Mouse (Mus musculus) left cerebral cortex, adult 18-20 months (tissue): Measurements from ENCODE around the gene 4930562C15Rik. TPM values are rescaled to one million over a fixed set of nuclear protein-coding genes. Genes with fewer than 3 reads are reported as not detected.

ENCODE experiments used
- DNase-seq, 2 experiments: peaks; one replicate each; pipeline ENCODE4 v3.0.0; 2021 to 2022; ENCODE audit warnings: low spot score in 2 of 2, mixed read lengths in 1 of 2
- total RNA-seq, 2 experiments: library from RNA; stranded (reverse); gene quantifications; 2 replicates each; pipeline ENCODE4 v1.2.3; 2021

Gene 4930562C15Rik
- total RNA-seq, 2 experiments from 2014 or later = not detected

- no peak for DNase-seq
Observed at GRCm38 (mm10) chr16:4855046-4855650, 19.9 kb downstream of the 4930562C15Rik start.

GRCm38 (mm10) chr16:4861392-4861791, 26.2 kb downstream of the 4930562C15Rik start:
- DNase-seq = no peak

DNA sequence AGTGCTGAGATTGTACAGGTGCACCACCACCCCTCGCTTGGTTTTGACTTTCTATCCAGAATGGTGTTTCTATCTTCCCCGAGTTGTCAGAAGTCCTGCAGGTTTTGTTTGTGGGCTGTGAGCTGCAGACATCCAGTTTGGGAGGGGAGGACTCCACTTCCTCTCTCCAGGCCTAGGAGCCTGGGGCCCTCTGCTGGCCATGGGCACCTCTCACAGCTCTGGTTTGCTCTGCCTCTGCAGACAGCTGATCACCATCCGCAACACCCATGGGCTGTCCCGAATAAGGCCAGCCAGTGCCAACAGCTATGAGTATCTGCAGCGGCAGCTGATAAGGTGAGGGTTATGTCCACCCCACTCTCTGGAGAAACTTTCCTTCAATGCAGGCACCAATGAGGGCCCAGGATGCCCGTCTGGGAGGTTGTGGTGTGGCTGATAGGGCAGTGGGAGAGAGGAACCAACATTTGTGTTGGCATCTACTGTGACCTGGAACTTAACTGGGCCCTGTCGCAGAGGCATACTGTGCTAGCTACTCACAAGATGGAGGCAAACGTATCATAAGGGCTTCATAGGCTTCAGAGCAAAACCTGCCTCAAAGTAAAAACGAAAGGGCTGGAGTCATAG, 27.8 kb downstream of the 4930562C15Rik start:
- DNase-seq = peak; percentile 64 to 76

- no peak for DNase-seq
Observed at GRCm38 (mm10) chr16:4863742-4864141, 28.5 kb downstream of the 4930562C15Rik start.

- DNase-seq = no peak
Observed at GRCm38 (mm10) chr16:4866101-4866695, 31.0 kb downstream of the 4930562C15Rik start.

DNA sequence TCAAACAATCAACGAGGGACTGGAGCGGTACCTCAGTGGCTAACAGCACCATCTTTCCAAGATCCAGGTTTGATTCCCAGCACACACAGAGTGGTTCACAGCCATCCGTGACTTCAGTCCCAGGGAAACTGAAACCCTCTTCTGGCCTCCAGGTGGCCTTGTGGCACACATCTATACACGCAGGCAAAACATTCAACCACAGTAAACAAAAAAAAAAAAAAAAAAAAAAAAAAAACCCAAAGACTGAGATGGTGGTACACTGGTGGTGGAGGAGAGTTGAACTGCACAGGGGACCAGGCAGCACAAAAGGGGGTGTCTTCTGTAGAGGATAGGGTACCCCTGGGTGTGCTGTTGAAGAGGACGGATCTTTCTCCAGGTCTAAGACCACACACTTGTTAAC, 35.3 kb downstream of the 4930562C15Rik start:
- DNase-seq = no peak

GRCm38 (mm10) chr16:4871926-4872325, 36.7 kb downstream of the 4930562C15Rik start:
- no peak for DNase-seq

DNA sequence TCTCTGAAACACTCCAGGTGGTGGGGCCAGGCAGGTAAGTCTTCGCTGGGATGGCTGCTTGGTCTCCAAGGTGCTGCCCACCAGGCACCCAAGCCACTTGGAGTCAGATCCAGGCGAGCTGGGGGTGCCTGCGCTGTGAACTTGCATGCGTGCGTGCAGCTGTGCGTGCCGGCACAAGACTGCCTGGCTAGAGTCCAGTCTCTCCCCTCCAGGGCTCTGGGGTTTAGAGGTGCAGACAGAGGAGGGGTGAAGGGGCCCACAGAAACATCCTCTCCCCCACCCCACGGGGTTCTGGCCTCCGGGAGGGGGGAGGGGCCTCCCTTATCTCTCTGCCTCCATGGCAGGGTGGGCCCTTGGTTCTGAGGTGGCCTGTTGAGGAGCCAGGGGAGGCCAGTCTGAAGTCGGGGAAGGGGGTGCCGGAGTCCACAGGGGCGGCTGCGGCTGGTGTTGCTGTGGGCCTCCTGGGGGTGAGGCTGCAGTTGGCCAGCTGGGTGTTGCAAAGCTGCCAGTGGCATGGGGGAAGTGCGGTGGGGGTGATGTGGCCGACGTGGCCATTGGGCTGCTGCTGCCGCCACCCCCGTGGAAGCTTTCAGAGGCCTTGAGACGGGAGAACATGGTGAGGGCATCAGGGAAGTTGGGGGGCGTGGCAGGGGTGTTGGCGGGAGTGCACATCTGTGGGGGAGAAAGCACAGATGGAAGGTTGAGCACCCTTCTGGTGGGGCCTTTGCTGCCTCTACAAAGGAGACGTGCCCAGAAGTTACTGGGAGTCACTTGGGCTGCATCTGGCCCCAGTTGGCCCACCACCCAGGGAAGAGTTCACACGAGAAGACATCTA, 40.2 kb downstream of the 4930562C15Rik start:
- no peak for DNase-seq

DNA sequence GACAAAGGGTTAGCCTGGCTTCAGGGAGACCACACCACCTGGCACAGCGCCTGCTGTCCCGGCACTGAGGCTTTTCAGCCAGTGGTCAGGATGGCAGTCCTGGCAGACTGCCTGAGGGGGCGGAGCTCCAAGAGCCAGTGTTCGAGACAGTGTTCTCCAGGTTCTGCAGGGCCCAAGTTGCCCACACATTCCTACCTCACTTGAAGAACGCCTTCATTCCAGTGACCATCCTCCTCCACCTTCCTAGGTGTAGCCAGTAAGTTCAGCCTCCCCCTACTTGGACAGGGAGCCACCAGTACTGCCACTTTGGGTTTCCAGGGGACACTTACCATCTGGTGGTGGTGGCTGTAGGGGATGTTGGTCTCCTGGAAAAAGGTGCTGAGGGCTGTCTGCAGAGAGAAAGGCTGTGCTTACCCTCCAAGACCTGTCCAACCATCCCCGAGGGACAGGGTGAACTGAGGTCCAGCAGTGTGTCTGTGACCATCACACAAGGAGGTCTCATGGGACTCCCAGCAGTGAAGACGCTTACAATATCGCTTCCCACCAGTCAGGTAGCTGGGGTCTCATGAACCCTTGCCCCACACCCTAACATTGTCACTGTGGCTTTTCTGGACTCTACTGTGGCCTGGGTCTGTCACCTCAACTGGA, 40.9 kb downstream of the 4930562C15Rik start:
- peak; percentile 50 to 53 for DNase-seq

DNA sequence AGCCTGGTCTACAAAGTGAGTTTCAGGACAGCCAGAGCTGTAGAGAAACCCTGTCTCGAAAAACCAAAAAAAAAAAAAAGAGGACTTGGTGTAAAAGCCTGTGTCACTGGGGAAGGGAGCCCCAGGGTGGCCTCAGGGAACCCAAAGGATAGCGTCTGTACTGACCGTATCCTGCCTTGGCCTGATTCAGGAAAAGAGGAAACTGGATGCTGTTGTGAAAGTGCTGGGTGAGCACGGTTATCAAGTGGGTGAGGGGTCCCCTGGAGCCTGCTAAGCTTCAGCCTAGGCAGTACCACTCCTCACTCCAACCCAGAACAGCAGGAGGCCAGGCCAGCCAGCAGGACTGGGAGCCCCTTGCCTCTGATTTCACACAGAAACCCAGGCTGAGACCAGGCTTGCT, 42.0 kb downstream of the 4930562C15Rik start:
- no peak for DNase-seq

DNA sequence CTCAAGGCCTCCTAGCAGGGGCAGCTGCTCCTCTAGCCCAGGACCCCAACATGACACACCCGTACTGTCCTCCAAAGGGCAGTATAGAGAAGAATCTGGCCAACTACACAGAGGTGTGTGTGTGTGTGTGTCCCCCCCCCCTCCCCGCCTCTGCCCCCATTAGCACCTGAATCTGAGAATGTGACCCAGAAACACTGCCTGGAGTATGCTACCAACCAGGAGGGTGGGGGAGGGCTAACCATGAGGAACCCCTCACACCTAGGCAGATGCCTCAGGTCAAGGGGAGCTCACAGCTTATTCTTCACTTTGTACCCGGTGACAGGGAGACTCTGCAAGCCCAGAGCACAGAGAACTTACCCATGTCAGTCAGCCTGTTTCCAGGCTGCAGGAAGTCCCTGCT, 42.5 kb downstream of the 4930562C15Rik start:
- DNase-seq = no peak

- DNase-seq = no peak
Observed at GRCm38 (mm10) chr16:4878192-4878885, 43.1 kb downstream of the 4930562C15Rik start.

- peak; percentile 44 to 55 for DNase-seq
Observed at GRCm38 (mm10) chr16:4879101-4879707, 44.0 kb downstream of the 4930562C15Rik start.

GRCm38 (mm10) chr16:4879708-4880124, 44.5 kb downstream of the 4930562C15Rik start:
- peak; percentile 89 to 94 for DNase-seq

GRCm38 (mm10) chr16:4880136-4880825, 45.1 kb downstream of the 4930562C15Rik start, which contains the start of gene Ubald1:
Gene Ubald1, minus strand, starts transcription at chr16:4880315.
- DNase-seq = peak; percentile 95 to 97

GRCm38 (mm10) chr16:4881400-4882351, 46.5 kb downstream of the 4930562C15Rik start:
- DNase-seq = no peak

GRCm38 (mm10) chr16:4884930-4885329, 49.7 kb downstream of the 4930562C15Rik start:
- DNase-seq = no peak
